Mouse (Mus musculus): ENCODE results near the gene St6galnac1. TPM values are rescaled to one million over a fixed set of nuclear protein-coding genes. Genes with fewer than 3 reads are reported as not detected.
A peak's percentile ranks its signal among the peaks of the same experiment; 100 is the strongest.
"Not testable (repeated sequence)": the region's sequence is repeated elsewhere in the genome, so short reads cannot be mapped to it uniquely, and the experiment has no call there.

The St6galnac1 gene
- under 1 TPM in 3 of 4 experiments, not detected in 1; 0.17 to 0.99 (median 0.19) TPM for total RNA-seq (2022)

- no peak for DNase-seq
Observed at GRCm38 (mm10) chr11:116775407-116775806, at the start of gene St6galnac1. St6galnac1 (minus strand) TSS chr11:116775507.

- DNase-seq: not testable (repeated sequence)
Observed at GRCm38 (mm10) chr11:116823885-116824284, 48.6 kb upstream of the St6galnac1 start.

- no peak for DNase-seq
Observed at GRCm38 (mm10) chr11:116823255-116823654, 47.9 kb upstream of the St6galnac1 start.

- DNase-seq: no peak
Observed at GRCm38 (mm10) chr11:116822626-116823025, 47.3 kb upstream of the St6galnac1 start.

- no peak for DNase-seq
Observed at GRCm38 (mm10) chr11:116822215-116822614, 46.9 kb upstream of the St6galnac1 start.

- DNase-seq: no peak
Observed at GRCm38 (mm10) chr11:116821057-116821940, 46.0 kb upstream of the St6galnac1 start.

GRCm38 (mm10) chr11:116819932-116820593 is 44.8 kb upstream of the St6galnac1 start:
- no peak for DNase-seq

- no peak for DNase-seq
Observed at GRCm38 (mm10) chr11:116818722-116819121, 43.4 kb upstream of the St6galnac1 start.

- no peak for DNase-seq
Observed at GRCm38 (mm10) chr11:116817567-116817966, 42.3 kb upstream of the St6galnac1 start.

- peak; percentile 47 for DNase-seq
Observed at GRCm38 (mm10) chr11:116816769-116817168, 41.5 kb upstream of the St6galnac1 start.

- DNase-seq: no peak
Observed at GRCm38 (mm10) chr11:116814884-116815415, 39.6 kb upstream of the St6galnac1 start.

- no peak for DNase-seq
Observed at GRCm38 (mm10) chr11:116814076-116814883, 39.0 kb upstream of the St6galnac1 start.

GRCm38 (mm10) chr11:116813610-116814009 is 38.3 kb upstream of the St6galnac1 start:
- DNase-seq: no peak

- DNase-seq: no peak
Observed at GRCm38 (mm10) chr11:116812793-116813529, 37.7 kb upstream of the St6galnac1 start.

- peak; percentile 56 for DNase-seq
Observed at GRCm38 (mm10) chr11:116810983-116811901, 35.9 kb upstream of the St6galnac1 start.

- DNase-seq: no peak
Observed at GRCm38 (mm10) chr11:116810528-116810927, 35.2 kb upstream of the St6galnac1 start.

GRCm38 (mm10) chr11:116809520-116809919 is 34.2 kb upstream of the St6galnac1 start:
- no peak for DNase-seq

GRCm38 (mm10) chr11:116808811-116809395 is 33.6 kb upstream of the St6galnac1 start:
- no peak for DNase-seq

- DNase-seq: peak; percentile 83
Observed at GRCm38 (mm10) chr11:116807938-116808606, 32.8 kb upstream of the St6galnac1 start.
